Mouse (Mus musculus) left cerebral cortex, adult 9 months (tissue): ENCODE results near the gene Speg.

Source experiments
- DNase-seq, 2 experiments: peaks; one replicate each; pipeline ENCODE4 v3.0.0; 2022; ENCODE audit warnings: low spot score in 2 of 2

Speg gene

DNA sequence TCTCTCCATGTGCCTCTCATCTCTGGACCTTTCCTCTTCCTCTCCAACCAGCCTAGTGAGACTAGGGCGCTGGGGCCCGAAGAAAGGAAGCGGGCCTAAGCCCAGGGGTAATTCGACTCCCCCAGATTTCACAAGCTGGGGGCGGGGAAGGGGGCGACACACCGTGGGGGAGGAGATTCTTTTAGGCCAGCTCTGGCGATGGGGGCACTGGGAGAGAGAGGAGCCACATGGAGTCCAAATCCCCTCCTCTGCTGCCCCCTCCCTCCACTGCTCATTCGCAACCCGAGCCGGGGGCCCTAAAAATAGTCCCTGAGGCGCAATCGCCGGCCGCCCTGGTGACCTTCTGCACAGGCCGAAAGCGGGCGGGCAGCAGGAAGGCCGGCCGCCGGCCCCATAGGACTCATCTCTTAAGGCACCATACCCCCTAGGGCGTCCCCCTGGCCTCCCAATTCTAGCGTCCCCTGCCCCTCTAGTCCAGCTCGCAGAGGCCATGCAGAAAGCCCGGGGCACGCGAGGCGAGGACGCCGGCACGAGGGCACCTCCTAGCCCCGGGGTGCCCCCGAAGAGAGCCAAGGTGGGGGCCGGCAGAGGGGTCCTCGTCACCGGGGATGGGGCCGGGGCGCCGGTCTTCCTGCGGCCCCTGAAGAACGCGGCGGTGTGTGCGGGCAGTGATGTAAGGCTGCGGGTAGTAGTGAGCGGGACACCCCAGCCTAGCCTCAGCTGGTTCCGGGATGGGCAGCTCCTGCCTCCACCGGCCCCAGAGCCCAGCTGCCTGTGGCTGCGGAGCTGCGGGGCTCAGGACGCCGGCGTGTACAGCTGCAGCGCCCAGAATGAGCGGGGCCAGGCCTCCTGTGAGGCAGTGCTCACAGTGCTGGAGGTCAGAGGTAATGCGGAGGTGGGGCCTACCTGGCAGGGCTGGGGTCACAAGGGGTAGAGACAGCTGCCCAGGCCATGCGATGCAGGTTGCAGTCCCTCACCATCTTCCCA, at the start of gene Speg:
TSS of gene Speg (plus strand) at position 348 of the 987 bp plus-strand sequence.
- DNase-seq: no peak

DNA sequence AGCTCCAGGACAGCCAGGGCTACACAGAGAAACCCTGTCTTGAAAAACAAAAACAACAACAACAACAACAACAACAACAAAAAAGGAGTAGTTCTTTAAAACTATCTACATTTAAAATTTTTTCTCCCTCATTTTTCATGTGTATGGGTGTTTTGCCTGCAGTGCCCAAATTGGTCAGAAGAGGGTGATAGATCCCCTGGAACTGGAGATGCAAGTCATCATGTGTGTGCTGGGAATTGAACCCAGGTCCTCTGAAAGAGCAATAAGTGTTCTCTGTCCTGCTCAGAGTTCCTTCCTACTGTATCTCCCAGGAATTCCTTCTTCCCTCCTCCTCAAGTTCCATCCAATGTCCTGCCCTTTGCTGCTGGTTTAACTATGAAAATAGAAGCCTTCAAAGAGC, 47.6 kb upstream of the Speg start:
- DNase-seq: no peak

DNA sequence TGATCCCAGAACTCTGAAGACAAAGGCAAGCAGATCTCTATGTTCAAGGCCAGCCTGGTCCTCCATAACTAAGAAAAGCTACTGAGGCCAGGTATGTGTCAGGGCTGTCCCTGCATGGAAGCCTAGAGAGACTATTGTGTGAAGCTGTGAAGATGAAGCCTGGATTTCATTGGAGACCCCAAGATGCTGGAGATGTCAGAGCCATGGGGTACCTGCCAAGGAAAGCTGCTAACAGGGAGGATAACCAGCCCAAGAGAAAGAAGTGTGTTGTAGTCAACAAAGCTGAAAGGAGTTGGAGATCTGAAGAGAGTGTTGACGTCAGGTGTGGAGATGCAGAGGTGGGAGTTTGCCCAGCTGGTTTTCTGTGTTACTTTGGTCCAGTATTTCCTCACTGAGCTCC, 43.8 kb upstream of the Speg start:
- DNase-seq: no peak

DNA sequence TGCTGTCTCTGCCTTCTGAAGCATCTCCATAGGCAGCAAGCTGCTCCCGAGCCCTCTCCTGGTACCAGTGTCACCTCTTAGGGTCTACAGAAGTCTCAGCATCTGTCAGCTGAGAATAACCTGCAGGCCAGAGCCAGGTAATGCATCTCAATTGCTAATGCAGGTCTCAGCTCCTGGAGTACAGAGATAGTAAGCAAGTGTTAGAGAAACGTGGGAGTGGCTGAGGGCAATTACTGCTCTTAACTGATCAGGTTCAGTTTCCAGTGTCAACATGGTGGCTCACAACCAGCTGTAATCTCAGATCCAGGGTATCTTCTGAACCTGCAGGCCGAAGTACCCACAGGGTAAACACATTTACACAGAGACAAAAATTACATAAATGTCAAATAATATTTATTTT, 38.6 kb upstream of the Speg start:
- no peak for DNase-seq

DNA sequence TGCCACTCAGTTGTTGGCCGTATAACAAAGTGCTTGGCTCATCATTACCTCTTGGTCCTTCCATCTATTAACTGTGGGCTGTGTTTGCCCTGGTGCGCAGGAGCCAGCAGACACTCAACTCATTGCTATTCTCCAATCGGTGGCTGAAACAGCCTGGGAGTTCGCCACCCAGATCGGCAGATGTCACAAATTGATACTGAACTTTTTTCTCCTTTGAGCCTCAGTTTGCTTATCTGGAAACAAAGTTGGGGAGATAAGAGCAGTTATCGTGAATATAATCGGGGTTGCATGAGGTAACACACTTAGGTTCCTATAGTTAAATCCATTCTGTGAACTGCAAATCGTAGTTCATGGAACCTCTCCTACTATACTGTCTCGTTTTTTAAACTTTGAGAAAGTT, 38.0 kb upstream of the Speg start:
- no peak for DNase-seq

DNA sequence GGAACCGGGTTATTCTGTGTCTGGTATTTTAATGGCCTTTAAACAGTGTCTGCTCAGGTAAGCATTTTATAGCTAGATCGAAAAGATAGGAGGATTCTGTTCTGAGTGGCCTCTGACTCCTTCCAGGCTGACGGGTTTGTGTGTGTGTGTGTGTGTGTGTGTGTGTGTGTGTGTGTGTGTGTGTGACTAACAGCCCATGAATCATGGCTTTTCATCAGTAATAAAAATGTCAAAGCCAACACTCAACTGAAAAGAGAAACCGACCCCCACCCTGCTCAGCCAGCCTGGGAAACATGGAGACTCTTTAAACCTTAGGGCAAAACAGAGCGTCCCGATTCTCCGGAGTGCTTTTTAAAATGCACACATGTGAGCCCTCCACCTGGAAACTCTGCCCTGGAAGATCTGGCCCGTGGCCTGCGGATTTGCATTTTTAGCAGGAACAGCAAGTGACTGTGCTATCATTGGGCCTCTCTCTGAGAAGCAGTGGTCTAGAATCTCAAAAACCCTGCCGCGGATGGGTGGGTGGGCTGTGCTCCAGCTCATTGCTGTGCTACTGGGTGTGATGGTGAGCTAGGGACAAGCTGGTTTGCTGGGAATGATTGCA, 36.9 kb upstream of the Speg start:
- no peak for DNase-seq

DNA sequence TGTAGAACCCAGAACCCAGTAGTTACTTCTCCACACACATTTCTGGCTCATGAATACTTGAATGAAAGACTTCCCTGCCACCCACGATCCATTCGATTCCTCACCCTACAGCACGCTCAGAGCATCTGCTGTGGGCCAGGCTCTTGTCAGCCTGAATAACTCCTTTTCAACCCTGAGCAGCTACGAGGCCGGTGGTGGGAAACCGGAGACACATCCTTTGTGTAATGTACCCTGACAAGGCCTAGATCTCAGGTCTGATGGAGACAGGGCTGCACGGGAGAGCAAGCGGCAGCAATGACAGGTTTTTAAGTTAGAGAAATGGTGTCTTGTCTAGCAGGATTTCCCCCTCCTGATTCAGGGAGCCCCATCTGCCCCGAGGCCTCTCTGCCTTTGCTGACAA, 35.8 kb upstream of the Speg start:
- peak in 1 of 2 experiments; percentile 32 for DNase-seq

DNA sequence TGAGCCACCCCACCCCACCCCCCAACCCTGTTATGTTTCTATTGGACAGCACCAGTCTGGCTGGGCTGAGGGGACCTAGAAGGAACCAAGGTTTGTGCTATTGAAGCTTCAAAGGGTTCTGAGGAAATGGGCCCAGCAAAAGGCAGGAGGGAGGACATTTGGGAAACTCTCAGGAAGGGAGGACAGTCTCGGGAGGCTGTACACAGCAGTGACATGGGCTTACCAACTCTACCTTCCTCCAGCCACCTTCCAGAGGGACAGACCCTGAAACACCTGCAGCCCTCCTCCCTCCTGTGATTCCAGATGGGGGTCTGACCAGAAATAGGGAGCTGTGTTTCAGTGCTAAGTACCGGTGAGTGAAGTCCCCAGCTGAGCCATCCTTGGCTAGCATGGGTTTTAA, 34.6 kb upstream of the Speg start:
- no peak for DNase-seq

DNA sequence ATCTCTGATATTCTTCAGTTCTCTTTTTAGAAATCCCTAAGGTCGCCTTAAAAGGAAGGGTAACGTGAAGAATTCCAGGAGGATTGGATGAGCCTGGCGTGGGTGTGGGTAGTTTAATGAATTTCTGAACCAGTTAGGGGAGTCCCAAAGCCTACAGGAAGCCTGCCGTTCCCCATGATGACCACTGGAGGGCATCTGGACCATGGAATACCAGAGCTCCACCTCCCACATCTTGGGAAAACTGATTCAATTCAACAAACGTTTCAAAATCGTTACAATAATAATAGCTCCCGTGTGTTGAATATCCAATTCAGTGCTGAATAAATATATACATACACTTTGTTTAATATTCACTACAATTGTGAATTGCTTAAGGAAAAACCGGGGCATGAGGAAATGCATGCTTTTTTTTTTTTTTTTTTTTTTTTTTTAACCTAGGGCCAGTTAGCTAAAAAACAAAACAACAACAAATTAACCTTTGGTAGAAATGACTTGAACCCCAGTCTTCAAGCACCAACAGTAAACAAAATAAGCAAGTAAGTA, 32.2 kb upstream of the Speg start:
- peak in 1 of 2 experiments; percentile 85 for DNase-seq

DNA sequence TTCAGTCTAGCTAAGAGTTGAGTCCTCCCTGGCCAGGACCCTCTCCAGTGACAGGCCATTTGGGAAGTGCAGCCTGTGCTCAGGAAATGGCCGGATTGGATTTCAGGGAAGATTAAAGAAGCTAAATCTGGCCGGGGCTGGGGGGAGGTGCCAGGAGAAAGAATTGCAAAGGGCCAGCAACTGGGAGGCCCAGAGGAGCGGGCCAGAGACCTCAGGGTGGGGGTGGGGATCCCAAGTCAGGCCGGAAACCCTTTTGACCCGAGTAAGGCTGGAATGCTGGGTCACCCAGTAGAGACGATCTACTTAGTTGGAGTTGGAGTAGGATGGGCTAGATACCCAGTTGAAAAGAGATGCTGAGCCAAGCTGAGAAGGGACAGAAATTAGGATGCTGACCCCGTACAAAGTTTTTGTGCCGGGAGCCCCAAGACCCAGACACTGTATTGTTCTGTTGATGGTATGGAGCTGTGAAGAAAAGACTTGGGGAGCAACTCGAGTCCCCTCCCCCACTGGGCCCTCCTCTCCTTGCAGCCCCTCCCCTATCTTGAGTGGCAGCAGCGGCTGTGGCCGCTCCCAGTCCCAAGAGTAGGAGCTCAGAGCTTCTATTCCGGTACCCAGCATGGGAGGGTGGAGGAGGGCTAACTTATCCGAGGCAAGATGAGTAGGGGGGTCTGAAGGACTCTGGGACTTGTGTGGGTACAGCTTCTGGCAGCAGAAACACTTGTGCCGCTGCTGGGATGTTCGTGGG, 30.6 kb upstream of the Speg start:
- DNase-seq: no peak

DNA sequence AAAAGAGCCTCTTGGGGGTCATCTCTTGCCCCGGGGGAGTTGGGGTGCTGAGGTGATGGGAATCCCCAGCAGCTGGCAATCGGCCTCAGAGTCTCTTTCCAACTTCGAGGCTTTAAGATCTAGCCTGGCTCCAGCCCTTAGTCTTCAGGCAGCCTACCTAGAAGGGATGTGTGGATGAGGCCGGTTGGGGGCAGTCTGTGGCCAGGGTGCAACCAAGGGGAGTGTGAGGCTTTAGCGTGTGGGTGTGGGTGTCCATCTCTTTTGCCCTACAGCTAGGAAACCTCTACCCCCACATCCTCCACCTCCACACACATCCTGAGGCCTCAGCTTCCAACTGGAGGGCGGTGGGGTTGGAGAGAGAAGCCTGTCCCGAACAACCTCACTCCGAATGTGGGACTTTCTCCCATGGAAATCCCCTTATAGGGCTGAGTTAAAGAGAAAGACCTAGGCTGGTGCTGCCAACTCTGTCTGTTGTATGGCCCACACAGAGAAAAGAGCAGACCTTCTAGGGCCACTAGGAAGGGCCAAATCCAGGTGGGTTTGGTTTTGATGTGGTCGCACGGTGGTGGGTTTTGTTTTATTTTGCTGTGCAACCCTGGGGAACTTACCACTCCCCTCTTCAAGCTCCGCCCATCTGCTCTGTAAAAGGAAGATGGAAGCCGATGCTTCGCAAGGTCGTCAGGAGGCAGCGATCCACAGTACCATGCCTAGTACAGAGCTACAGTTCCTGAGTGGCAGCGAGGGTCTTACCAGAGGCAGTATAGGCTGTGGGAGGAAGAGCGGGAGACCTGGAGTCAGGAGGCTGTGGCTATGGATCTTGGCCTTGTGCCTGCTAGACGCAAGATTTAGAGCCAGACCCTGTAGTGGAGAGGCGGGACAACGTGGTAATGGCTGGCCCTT, 29.8 kb upstream of the Speg start:
- DNase-seq: no peak

DNA sequence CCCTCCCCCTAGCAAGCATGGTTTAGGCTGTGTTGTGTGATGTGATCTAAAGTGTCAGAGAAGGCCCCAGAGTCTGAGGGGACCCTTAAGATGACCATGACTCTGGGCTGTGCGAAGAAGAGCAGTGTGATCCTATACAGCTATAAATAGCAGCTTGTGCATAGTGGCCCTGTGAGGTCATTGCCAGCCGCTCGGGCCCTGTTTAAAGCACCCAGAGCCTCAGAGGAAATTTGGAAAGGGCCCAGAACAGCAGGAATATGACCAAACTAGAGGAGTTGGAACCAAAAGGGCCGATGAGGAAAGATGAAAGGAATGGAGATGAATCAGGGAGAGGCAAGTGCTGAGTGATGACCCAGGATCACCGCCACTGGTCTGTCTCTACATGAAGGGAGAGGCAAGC, 27.8 kb upstream of the Speg start:
- no peak for DNase-seq

DNA sequence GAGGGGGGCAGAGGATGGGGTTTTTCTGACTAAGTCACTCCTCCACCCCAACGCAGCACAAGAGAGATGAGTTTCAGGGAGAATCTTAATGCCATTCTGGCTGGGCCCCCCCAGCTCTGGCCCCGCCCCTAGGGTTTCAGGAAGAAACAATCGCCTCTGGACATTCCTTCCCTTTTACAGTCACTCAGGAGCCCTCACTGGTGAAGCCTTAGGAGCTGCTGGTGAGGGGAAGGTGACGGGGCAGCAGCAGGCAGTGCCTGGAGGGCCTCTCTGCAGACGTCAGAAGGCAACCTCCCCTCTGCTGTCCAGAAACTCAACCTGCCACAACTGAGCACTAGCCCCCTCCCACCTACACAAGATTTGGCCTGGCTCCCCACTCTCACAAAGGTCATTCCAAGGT, 25.8 kb upstream of the Speg start:
- DNase-seq: no peak

DNA sequence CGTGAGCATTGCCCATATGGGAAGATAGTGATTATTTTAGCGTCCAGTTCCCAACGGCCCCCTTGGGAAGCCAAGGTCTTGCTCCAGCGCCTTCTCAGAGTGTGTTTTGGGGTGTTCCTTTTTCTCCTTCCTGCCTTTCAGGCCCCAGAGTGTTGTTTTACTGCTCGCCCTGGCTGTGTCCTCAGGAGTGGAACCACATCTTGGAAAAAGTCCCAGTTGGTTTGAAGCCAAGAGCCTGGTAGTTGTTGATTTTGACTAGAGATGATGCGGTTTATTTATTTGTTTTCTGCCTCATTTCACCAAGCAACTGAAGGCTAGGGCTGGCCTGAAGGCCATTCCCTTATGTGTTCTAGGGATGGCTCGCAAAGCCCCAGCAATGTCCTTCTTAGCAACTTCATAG, 17.8 kb upstream of the Speg start:
- DNase-seq: no peak

DNA sequence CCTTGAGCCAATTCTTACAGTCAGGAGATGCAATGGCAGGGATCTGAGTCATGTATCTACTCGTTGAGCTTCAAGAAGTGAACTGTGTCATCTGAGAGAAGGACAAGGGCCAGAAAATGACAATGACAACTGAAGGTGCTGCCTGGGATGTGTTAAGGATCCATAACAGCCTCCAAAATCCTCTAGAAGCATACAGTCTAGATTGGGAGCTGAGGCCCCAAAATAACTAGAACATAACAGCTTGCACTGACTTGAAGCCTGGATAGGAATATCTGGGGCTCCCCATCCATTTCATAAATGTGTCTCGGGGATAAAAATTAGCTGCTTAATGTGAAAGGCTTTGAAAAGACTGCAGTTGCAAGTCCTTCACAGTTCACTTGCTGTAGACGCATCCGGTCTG, 17.1 kb upstream of the Speg start:
- peak in 1 of 2 experiments; percentile 38 for DNase-seq

DNA sequence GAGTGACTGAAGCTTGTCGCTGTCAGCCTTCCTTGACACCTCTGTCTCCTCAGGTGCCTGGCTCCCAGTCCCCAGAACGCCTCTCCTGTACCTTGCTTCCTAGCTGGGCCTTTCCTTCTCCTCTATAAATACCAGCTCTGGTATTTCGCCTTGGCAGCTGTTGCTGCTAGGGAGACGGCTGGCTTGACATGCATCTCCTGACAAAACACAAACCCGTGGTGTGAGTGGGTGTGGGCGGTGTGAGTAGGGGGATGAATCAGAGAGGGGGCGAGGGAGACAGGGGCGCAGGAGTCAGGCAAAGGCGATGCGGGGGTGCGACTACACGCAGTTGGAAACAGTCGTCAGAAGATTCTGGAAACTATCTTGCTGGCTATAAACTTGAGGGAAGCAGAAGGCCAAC, 15.8 kb upstream of the Speg start:
- peak in 1 of 2 experiments; percentile 63 for DNase-seq

DNA sequence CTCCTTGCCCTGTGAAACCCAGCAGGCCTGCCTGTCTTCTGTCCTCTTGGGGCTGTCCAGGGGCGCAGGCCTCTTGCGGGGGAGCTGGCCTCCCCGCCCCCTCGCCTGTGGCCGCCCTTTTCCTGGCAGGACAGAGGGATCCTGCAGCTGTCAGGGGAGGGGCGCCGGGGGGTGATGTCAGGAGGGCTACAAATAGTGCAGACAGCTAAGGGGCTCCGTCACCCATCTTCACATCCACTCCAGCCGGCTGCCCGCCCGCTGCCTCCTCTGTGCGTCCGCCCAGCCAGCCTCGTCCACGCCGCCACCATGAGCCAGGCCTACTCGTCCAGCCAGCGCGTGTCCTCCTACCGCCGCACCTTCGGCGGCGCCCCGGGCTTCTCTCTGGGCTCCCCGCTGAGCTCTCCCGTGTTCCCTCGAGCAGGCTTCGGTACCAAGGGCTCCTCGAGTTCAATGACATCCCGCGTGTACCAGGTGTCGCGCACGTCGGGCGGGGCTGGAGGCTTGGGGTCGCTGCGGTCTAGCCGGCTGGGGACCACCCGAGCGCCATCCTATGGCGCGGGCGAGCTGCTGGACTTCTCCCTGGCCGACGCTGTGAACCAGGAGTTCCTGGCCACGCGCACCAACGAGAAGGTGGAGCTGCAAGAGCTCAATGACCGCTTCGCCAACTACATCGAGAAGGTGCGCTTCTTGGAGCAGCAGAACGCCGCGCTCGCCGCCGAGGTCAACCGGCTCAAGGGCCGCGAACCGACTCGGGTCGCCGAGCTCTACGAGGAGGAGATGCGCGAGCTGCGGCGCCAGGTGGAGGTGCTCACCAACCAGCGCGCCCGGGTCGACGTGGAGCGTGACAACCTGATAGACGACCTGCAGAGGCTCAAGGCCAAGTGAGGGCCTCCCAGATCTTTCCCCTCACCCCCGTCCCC, 14.7 kb upstream of the Speg start, which contains the start of gene Des:
TSS of gene Des (plus strand) at position 218 of the 920 bp plus-strand sequence.
- DNase-seq: no peak

DNA sequence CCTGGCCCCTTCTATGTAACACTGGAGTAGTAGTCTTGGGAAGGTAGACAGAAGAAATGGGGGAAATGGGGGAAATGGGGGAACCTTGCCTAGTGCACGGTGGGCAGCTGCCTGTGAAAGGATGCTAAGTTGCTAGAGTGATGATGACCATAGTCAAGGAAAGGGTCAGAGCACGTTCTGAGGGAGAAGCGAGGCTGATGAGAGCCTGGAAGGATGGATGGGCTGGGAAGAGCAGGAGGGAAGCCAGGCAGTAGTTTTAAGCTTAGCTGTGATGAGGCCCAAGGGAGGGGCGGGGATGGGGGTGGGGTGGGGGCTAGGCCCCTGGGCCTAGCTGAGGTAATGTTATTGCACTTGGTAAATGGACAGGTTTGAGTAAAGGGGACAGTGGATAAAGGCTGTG, 14.0 kb upstream of the Speg start:
- no peak for DNase-seq

DNA sequence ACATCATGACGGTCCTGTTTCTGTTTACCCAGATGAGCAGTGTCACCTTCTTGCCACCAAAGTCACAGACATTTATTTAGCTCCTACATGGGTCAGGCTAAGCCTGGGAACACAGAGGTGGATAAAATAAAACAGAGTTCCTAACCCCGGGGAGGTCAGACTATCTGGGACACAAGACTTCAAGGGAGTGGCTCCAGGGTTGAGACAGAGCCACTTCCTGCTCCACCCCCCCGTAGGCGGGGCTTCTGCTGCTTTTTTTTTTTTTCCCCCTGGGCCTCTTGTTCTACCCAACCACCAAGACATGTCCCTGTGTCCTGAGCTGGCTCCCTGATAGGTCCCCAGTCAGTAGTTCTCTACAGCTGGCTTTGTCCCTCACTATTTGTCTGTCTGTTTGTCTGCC, 13.3 kb upstream of the Speg start:
- DNase-seq: no peak

DNA sequence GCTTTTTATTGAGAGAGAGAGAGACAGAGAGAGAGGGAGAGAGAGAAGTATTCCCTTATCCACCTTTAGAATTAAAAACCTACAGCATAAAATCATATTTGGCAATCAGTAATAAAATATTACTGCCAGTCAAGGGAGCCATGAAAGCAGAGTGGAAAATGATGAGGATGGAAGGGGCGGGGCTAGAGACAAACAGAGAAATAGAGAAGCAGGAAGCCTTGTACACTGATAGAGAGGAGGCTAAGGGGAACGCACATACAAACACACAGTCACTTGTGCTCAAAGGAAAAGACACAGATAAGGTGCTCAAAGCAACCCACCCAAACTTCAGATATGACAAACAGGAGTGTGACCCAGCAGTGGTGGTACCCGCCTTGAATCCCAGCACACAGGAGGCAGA, 11.2 kb upstream of the Speg start:
- DNase-seq: no peak
